Mouse (Mus musculus) forebrain, embryonic 14.5 days (tissue): ENCODE measurements around the gene Pxdn. TPM values are rescaled to one million over a fixed set of nuclear protein-coding genes. Genes with fewer than 3 reads are reported as not detected.

Experiments
- ATAC-seq: fragments of 200-750 bp; cut with Nextera tagmentation; 2 replicates; pipeline ENCODE4 v1.8.0; 2017; ENCODE audit warnings: mild to moderate bottlenecking, moderate library complexity
- DNase-seq: peaks from one replicate; pipeline ENCODE4 v3.0.0-alpha.2; 2015; ENCODE audit warnings: low spot score
- H3K27ac ChIP-seq: fragments of 300-500 bp; sonication (generic); 2 replicates; pipeline ENCODE4 v1.5.1; 2014; ENCODE audit warnings: low read depth, mild to moderate bottlenecking, control low read depth, low read length, moderate library complexity
- H3K27me3 ChIP-seq: fragments of 300-500 bp; sonication (generic); replicated peaks from 2 replicates; pipeline ENCODE4 v1.6.1; 2014; ENCODE audit warnings: low read length, control low read depth, mixed read lengths; ENCODE audit not compliant: control insufficient read depth, insufficient read depth
- H3K36me3 ChIP-seq: fragments of 300-500 bp; sonication (generic); 2 replicates; pipeline ENCODE4 v1.6.1; 2014; ENCODE audit warnings: low read length, control low read depth; ENCODE audit not compliant: control insufficient read depth, insufficient read depth
- H3K4me1 ChIP-seq: fragments of 300-500 bp; sonication (generic); 2 replicates; pipeline ENCODE4 v1.6.1; 2014; ENCODE audit warnings: antibody characterized with exemption, low read length, control low read depth; ENCODE audit not compliant: control insufficient read depth, insufficient read depth
- H3K4me2 ChIP-seq: fragments of 300-500 bp; sonication (generic); 2 replicates; pipeline ENCODE4 v1.6.1; 2014; ENCODE audit warnings: mild to moderate bottlenecking, control low read depth, low read length
- H3K4me3 ChIP-seq: fragments of 300-500 bp; sonication (generic); 2 replicates; pipeline ENCODE4 v1.5.1; 2014; ENCODE audit warnings: low read depth, low read length, control low read depth
- H3K9ac ChIP-seq: fragments of 300-500 bp; sonication (generic); 2 replicates; pipeline ENCODE4 v1.6.1; 2014; ENCODE audit warnings: mild to moderate bottlenecking, low read length, control low read depth, moderate library complexity
- H3K9me3 ChIP-seq: fragments of 300-500 bp; sonication (generic); replicated peaks from 2 replicates; pipeline ENCODE4 v1.6.1; 2016; ENCODE audit warnings: low read length, control low read depth, mixed read lengths; ENCODE audit not compliant: control insufficient read depth
- WGBS: fragments of 180-500 bp; shearing (Covaris S2); extraction: QIAGEN DNeasy Blood & Tissue Kit; methylation state at CpG from one replicate; pipeline ENCODE4 v1.1.7; 2014; 5-methylcytosine and 5-hydroxymethylcytosine counted together
- polyA plus RNA-seq: library from polyadenylated mRNA; unstranded; fragments of >200 nt; fragmentation: Nextera tagmentation; extraction: Ambion mirVana; gene quantifications from 2 replicates; pipeline ENCODE4 v1.2.1, GENCODE M21; 2014

Pxdn gene
- polyA plus RNA-seq, 1 experiment from 2014 or later: 31.2 TPM

GRCm38 (mm10) chr12:29961041-29961440 lies 23.6 kb downstream of the Pxdn start:
- no peak overlapping the region for H3K9ac ChIP-seq
- H3K9me3 ChIP-seq: no peaks in the 10 kb centered on the region
- DNase-seq (no peak), ATAC-seq (no peak)
- no peaks in the 10 kb centered on the region for H3K36me3 ChIP-seq
- H3K4me3 ChIP-seq: no peak overlapping the region
- peaks cover 5% of the 10 kb centered on the region; the same call in 1 of the 2 replicates for H3K4me1 ChIP-seq
- no peak overlapping the region for H3K4me2 ChIP-seq
- H3K27ac ChIP-seq: no peak overlapping the region
- no peaks in the 10 kb centered on the region for H3K27me3 ChIP-seq
- 87% methylated on average over 1 of the region's 1 CpGs for WGBS

DNA sequence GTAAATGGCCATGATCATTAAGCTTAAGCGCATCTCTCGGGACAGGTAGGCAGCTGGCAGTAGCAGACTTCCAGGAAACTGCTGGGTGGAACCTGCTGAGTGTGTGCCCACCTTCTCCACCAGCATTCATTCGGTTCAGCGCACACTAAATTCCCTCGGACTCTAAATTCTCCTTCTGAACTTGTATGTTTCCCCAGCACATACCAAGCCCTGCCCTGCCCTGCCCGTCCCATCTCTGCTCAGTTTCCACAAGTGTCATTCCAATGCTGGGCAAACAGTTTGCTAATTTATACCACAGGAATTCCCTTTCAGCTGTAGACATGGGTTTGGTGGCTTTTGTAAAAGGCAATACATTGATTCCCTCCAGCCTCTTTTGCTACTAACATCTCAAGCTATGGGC lies 27.6 kb downstream of the Pxdn start:
- 94% methylated on average over 6 of the region's 6 CpGs for WGBS
- Histone ChIP-seq H3K27ac (no peak overlapping the region), H3K9ac (no peak overlapping the region), H3K36me3 (no peaks in the 10 kb centered on the region), H3K4me2 (no peak overlapping the region), H3K4me3 (no peak overlapping the region), H3K27me3 (no peaks in the 10 kb centered on the region), H3K9me3 (no peaks in the 10 kb centered on the region), H3K4me1 (peaks cover 3% of the 10 kb centered on the region; the same call in 1 of the 2 replicates)
- DNase-seq (no peak), ATAC-seq (no peak)

- no peaks in the 10 kb centered on the region for H3K4me1 ChIP-seq
- H3K27ac ChIP-seq: no peak overlapping the region
- WGBS: 91% methylated on average over 7 of the region's 7 CpGs
- peaks cover 24% of the 10 kb centered on the region for H3K36me3 ChIP-seq
- no peak for DNase-seq
- H3K9me3 ChIP-seq: no peaks in the 10 kb centered on the region
- no peak overlapping the region for H3K9ac ChIP-seq
- no peak for ATAC-seq
- H3K27me3 ChIP-seq: no peaks in the 10 kb centered on the region
- H3K4me3 ChIP-seq: no peak overlapping the region
- no peak overlapping the region for H3K4me2 ChIP-seq
Measured at GRCm38 (mm10) chr12:29971795-29972464, 34.5 kb downstream of the Pxdn start.

- H3K4me2 ChIP-seq: no peak overlapping the region
- ATAC-seq: no peak
- no peak for DNase-seq
- no peak overlapping the region for H3K27ac ChIP-seq
- H3K9me3 ChIP-seq: no peaks in the 10 kb centered on the region
- no peak overlapping the region for H3K9ac ChIP-seq
- no peaks in the 10 kb centered on the region for H3K4me1 ChIP-seq
- 90% methylated on average over 6 of the region's 6 CpGs for WGBS
- peaks cover 25% of the 10 kb centered on the region for H3K36me3 ChIP-seq
- H3K27me3 ChIP-seq: no peaks in the 10 kb centered on the region
- no peak overlapping the region for H3K4me3 ChIP-seq
Measured at GRCm38 (mm10) chr12:29972533-29972932, 35.1 kb downstream of the Pxdn start.

DNA sequence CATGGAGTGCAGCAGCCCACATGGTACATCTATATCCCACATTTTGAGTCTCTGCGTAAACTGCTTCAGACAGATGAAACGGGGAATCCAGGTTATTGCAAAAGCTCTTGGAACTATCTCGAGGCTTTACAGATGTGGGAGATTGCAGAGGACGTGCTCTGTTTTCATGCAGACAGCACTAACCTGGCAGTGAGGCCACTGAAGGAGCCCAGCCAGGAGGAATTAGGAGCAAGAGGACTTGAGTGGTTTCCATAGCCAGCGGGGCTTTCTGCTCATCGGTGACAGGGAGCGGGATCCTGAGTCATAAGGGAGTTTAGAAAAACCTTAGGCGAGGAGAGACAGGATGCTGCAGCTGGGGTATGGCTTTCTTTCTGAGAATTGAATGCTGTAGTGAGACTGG lies 42.7 kb downstream of the Pxdn start:
- DNase-seq (no peak), ATAC-seq (no peak)
- no peaks in the 10 kb centered on the region for H3K9me3 ChIP-seq
- H3K36me3 ChIP-seq: peaks cover 56% of the 10 kb centered on the region
- no peak overlapping the region for H3K27ac ChIP-seq
- no peaks in the 10 kb centered on the region for H3K27me3 ChIP-seq
- H3K4me3 ChIP-seq: no peak overlapping the region
- no peak overlapping the region for H3K9ac ChIP-seq
- H3K4me1 ChIP-seq: no peaks in the 10 kb centered on the region
- no peak overlapping the region for H3K4me2 ChIP-seq
- 96% methylated on average over 8 of the region's 8 CpGs for WGBS

DNA sequence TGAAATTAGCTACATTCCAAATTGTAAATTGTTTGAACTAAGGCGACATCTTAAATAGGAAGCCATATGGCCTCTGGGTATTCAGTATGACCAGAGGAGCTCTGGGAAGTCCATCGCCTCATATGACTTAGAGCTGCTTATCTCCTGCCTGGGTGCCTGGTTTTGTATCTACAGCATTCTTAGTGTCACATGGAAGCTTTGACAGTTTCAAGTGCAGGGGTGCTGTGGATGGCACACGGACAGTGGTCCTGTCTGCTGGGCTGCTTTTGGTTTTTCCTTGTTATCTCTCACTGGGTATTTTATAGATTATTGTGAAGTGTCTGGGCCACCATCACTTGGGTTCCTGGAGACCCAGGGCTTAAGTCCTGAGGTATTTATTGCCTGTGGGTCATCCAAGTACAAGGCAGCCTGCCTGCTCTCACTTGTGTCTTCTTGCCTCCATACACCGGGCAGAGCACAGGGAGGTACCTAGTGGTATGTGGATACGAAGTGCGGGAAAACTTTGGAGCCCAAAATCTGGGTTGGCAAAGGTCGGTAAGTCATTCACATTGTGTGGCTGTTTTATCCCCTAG lies 44.4 kb downstream of the Pxdn start:
- no peak for ATAC-seq
- 92% methylated on average over 7 of the region's 7 CpGs for WGBS
- Histone ChIP-seq H3K27ac (no peak overlapping the region), H3K4me3 (no peak overlapping the region), H3K9me3 (no peaks in the 10 kb centered on the region), H3K36me3 (peaks cover 62% of the 10 kb centered on the region), H3K4me1 (no peaks in the 10 kb centered on the region), H3K9ac (no peak overlapping the region), H3K27me3 (no peaks in the 10 kb centered on the region), H3K4me2 (no peak overlapping the region)
- no peak for DNase-seq

DNA sequence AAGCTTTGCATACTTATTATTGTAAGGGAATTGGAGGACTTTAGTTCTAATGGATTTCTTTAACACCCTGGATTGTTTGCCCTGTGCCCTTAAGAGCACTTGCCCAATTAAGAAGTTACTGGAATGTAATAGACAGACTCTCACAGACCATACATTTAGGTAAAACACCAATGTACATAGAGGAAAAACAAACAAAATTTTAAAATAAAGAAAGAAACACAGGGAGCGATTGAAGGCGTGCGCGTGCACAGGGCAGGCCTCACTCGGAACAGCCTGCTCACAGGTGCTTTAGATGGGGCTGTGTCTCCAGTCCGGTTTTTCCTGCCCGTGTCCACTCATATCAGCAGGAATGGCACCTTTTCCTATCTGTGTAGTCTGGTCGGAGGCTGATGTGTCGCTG lies 45.8 kb downstream of the Pxdn start:
- DNase-seq (no peak), ATAC-seq (no peak)
- H3K4me1 ChIP-seq: no peaks in the 10 kb centered on the region
- H3K9me3 ChIP-seq: no peaks in the 10 kb centered on the region
- no peak overlapping the region for H3K9ac ChIP-seq
- WGBS: 97% methylated on average over 9 of the region's 9 CpGs
- H3K27me3 ChIP-seq: no peaks in the 10 kb centered on the region
- no peak overlapping the region for H3K4me3 ChIP-seq
- H3K27ac ChIP-seq: no peak overlapping the region
- H3K36me3 ChIP-seq: peaks cover 69% of the 10 kb centered on the region
- H3K4me2 ChIP-seq: no peak overlapping the region

- Histone ChIP-seq H3K4me2 (no peak overlapping the region), H3K9me3 (no peaks in the 10 kb centered on the region), H3K27me3 (no peaks in the 10 kb centered on the region), H3K9ac (no peak overlapping the region), H3K36me3 (peaks cover 76% of the 10 kb centered on the region), H3K27ac (no peak overlapping the region), H3K4me1 (no peaks in the 10 kb centered on the region), H3K4me3 (no peak overlapping the region)
- ATAC-seq (no peak), DNase-seq (no peak)
- 92% methylated on average over 6 of the region's 6 CpGs for WGBS
Measured at GRCm38 (mm10) chr12:29985126-29985525, 47.7 kb downstream of the Pxdn start.

- no peak for DNase-seq
- H3K27ac ChIP-seq: no peak overlapping the region
- no peaks in the 10 kb centered on the region for H3K9me3 ChIP-seq
- H3K36me3 ChIP-seq: peaks cover 87% of the 10 kb centered on the region
- H3K4me2 ChIP-seq: no peak overlapping the region
- WGBS: 93% methylated on average over 10 of the region's 10 CpGs
- no peak overlapping the region for H3K9ac ChIP-seq
- no peak overlapping the region for H3K4me3 ChIP-seq
- no peak for ATAC-seq
- no peaks in the 10 kb centered on the region for H3K4me1 ChIP-seq
- no peaks in the 10 kb centered on the region for H3K27me3 ChIP-seq
Measured at GRCm38 (mm10) chr12:29986241-29986640, 48.8 kb downstream of the Pxdn start.
